Mouse (Mus musculus) ES-E14 (cell line): ENCODE results near the gene Appl1. TPM values are rescaled to one million over a fixed set of nuclear protein-coding genes. Genes with fewer than 3 reads are reported as not detected.
"Not testable (repeated sequence)": the region's sequence is repeated elsewhere in the genome, so short reads cannot be mapped to it uniquely, and the experiment has no call there.

Source experiments
- DNase-seq: peaks from one replicate; pipeline ENCODE4 v3.0.0-alpha.2; 2013; ENCODE audit warnings: low read depth, low spot score
- H3K27ac ChIP-seq: 2 replicates; pipeline ENCODE4 v1.5.1; 2012; ENCODE audit warnings: low read depth, mild to moderate bottlenecking, low read length, moderate library complexity, mixed read lengths; ENCODE audit not compliant: poor library complexity, insufficient read depth, severe bottlenecking
- H3K36me3 ChIP-seq: 2 replicates; pipeline ENCODE4 v1.6.1; 2012; ENCODE audit warnings: mild to moderate bottlenecking, low read length, moderate library complexity, mixed read lengths; ENCODE audit not compliant: control insufficient read depth, poor library complexity, insufficient read depth, severe bottlenecking
- H3K4me1 ChIP-seq, 2 experiments: fragments of 150-350 bp in 1 of 2; sonication (generic) in 1 of 2; 2 replicates each; pipeline ENCODE4 v1.6.1; 2012; ENCODE audit warnings: low read length in 2 of 2, mild to moderate bottlenecking in 1 of 2, mixed read lengths in 1 of 2; ENCODE audit not compliant: control insufficient read depth in 2 of 2, insufficient read depth in 2 of 2, poor library complexity in 1 of 2
- H3K4me3 ChIP-seq, 2 experiments: fragments of 150-350 bp in 1 of 2; sonication (generic) in 1 of 2; 2 replicates each; pipeline ENCODE4 v1.5.1; 2012; ENCODE audit warnings: low read length in 2 of 2, low read depth in 1 of 2, mild to moderate bottlenecking in 1 of 2, mixed read lengths in 1 of 2; ENCODE audit not compliant: insufficient read depth in 1 of 2, poor library complexity in 1 of 2, severe bottlenecking in 1 of 2
- H3K9ac ChIP-seq: 2 replicates; pipeline ENCODE4 v1.6.1; 2012; ENCODE audit warnings: low read depth, mild to moderate bottlenecking, low read length, mixed read lengths; ENCODE audit not compliant: poor library complexity, insufficient read depth, severe bottlenecking
- H3K9me3 ChIP-seq: fragments of 150-350 bp; sonication (generic); 2 replicates; pipeline ENCODE4 v1.6.1; 2012; ENCODE audit warnings: low read depth, mild to moderate bottlenecking, low read length; ENCODE audit not compliant: control insufficient read depth, insufficient read depth
- CHD2 ChIP-seq: IDR thresholded peaks from 2 replicates; pipeline ENCODE4 v1.6.1; 2014; ENCODE audit warnings: mild to moderate bottlenecking, low read depth, low read length, inconsistent platforms
- HCFC1 ChIP-seq: IDR thresholded peaks from 2 replicates; pipeline ENCODE4 v1.6.1; 2012; ENCODE audit warnings: low read length, inconsistent platforms, borderline replicate concordance; ENCODE audit not compliant: insufficient read depth
- MAFK ChIP-seq: IDR thresholded peaks from 2 replicates; pipeline ENCODE4 v1.6.1; 2014; ENCODE audit warnings: mild to moderate bottlenecking, low read depth, low read length, inconsistent platforms; ENCODE audit not compliant: insufficient read depth
- ZC3H11A ChIP-seq: IDR thresholded peaks from 2 replicates; pipeline ENCODE4 v1.6.1; 2012; ENCODE audit warnings: low read depth, mild to moderate bottlenecking, inconsistent platforms, low read length, borderline replicate concordance
- ZNF384 ChIP-seq: IDR thresholded peaks from 2 replicates; pipeline ENCODE4 v1.6.1; 2012; ENCODE audit warnings: low read depth, low read length, inconsistent platforms
- in situ Hi-C, 2 experiments: fragments of 600-800 bp; cut with MboI; formaldehyde crosslinking; loops; one replicate each; pipeline ENCODE4 v1.15.1; 2025; ENCODE audit warnings: low sequenced_read_pairs in 2 of 2, inconsistent platforms in 1 of 2; ENCODE audit not compliant: unreplicated experiment in 2 of 2
- total RNA-seq: library from RNA; depleted of rRNA; stranded (reverse); fragments of 300-350 nt; gene quantifications from 2 replicates; pipeline ENCODE4 v1.2.3, GENCODE M21; 2012

The Appl1 gene
- total RNA-seq, 1 experiment = 16.1 TPM

DNA sequence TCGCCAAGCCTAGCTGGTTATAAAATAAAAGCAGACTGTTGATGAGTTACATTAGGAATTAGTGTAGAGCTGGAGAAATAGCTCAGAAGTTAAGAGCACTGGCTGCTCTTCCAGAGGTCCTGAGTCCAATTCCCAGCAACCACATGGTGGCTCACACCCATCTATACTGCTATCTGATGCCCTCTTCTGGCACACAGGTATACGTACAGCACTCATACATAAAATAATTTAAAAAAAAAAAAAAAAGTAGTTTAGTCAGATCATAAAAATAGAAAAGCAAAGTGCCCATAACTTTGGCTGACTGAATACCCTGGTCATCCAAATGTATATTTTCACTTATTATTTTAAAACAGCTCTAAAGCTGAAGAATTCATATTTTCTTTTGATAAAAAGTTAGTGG, 2.1 kb upstream of the Appl1 start:
- 0 out of 4 replicates have a peak, but pooled peaks cover 0 to 4% of the 10 kb centered on the region in 2 experiments for H3K4me1 ChIP-seq
- no peak for TF ChIP-seq CHD2
- no peak for TF ChIP-seq HCFC1
- TF ChIP-seq ZNF384 = peak; percentile 90
- TF ChIP-seq MAFK = no peak
- no peak for TF ChIP-seq ZC3H11A
- no peaks in the 10 kb centered on the region for H3K36me3 ChIP-seq
- DNase-seq = no peak
- no peak overlapping the region for H3K27ac ChIP-seq
- no peak overlapping the region for H3K9ac ChIP-seq
- H3K9me3 ChIP-seq = no peaks in the 10 kb centered on the region
- in situ Hi-C loops = no loop called here
- no peak overlapping the region for H3K4me3 ChIP-seq

DNA sequence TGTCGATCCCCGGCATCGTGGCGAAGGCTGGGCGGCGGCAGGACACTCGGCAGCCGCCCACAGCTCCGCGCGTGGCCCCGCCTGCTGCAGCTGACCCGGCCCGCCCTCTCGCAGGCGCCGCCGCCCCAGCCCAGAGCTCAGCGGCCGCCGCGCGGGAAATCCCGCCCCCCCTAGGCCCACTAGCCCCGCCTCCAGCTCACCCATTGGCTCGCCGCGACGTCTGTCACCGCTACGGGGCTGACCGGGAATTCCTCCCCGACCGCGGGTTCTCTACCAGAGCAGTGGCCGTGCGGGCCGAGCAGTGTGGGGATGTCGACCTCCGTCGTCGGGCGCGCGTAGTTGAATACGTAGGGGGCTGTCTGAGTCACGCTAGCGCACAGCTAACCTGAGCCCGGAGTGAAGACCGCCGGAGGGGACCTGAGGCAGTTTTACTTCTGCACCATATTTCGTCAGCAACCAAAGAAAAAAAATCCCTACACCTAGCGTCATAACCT, 546 bp downstream of the Appl1 start:
- no peaks in the 10 kb centered on the region for H3K36me3 ChIP-seq
- H3K9ac ChIP-seq = peak overlapping the region; percentile 94
- peak overlapping the region; percentile 19; the same call in 1 of the 2 replicates for H3K27ac ChIP-seq
- in situ Hi-C loops = no loop called here
- DNase-seq = peak; percentile 84
- TF ChIP-seq ZC3H11A (no peak), MAFK (no peak), HCFC1 (peak; percentile 62; the same call in 1 of the 2 replicates), CHD2 (peak; percentile 53; the same call in 1 of the 2 replicates), ZNF384 (0 out of 2 replicates have a peak, but pooled peaks have one; percentile 46)
- peaks cover 0 to 4% of the 10 kb centered on the region in 2 experiments; a peak in 1 of 4 replicates for H3K4me1 ChIP-seq
- H3K9me3 ChIP-seq = no peaks in the 10 kb centered on the region
- H3K4me3 ChIP-seq = peak overlapping the region; percentile 79 to 90

DNA sequence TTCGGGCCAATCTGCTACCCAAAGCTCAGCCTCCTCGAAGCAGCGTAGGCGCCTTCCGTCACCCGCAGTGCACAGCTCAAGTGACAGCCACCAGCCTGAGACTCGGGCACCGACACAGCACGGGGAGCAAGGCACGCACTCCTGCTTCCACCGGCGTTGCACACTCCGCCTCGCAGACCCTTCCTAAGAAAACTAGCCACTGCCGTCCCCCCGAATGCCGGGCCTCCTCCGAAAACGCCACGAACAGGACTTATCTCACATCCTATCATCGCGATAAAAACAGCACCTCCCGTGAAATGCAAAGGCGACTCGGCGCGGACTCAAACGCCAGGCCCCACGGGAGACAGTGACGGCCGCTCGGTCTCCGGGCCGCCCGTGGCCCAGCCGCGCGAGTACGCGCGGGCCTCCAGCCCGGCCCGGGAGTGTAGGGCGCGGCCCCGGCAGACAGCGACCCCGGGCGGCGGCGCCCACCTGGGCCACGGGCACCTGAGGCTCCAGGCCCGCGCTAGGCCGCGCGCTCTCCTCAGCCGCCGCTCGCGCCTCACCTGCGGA, 1.1 kb downstream of the Appl1 start:
- no peaks in the 10 kb centered on the region for H3K36me3 ChIP-seq
- peak overlapping the region; percentile 79 to 90 for H3K4me3 ChIP-seq
- in situ Hi-C loops = no loop called here
- H3K9me3 ChIP-seq = no peaks in the 10 kb centered on the region
- no peak for DNase-seq
- peaks cover 0 to 9% of the 10 kb centered on the region in 2 experiments; a peak in 2 of 4 replicates for H3K4me1 ChIP-seq
- peak overlapping the region; percentile 94 for H3K9ac ChIP-seq
- TF ChIP-seq ZC3H11A (no peak), CHD2 (peak; percentile 83; the same call in 1 of the 2 replicates)
- peak overlapping the region; percentile 19; the same call in 1 of the 2 replicates for H3K27ac ChIP-seq

- no peaks in the 10 kb centered on the region for H3K9me3 ChIP-seq
- no peak overlapping the region for H3K9ac ChIP-seq
- H3K4me3 ChIP-seq = peak overlapping the region in 1 of 2 experiments; percentile 79; a peak in 2 of 4 replicates
- TF ChIP-seq MAFK (no peak), ZNF384 (no peak), HCFC1 (no peak), CHD2 (no peak), ZC3H11A (no peak)
- no peak for DNase-seq
- in situ Hi-C loops = no loop called here
- H3K27ac ChIP-seq = no peak overlapping the region
- H3K4me1 ChIP-seq = peaks cover 0 to 9% of the 10 kb centered on the region in 2 experiments; a peak in 2 of 4 replicates
- H3K36me3 ChIP-seq = no peaks in the 10 kb centered on the region
These were observed 1.9 kb downstream of the Appl1 start for GRCm38 (mm10) chr14:26969164-26969563.

DNA sequence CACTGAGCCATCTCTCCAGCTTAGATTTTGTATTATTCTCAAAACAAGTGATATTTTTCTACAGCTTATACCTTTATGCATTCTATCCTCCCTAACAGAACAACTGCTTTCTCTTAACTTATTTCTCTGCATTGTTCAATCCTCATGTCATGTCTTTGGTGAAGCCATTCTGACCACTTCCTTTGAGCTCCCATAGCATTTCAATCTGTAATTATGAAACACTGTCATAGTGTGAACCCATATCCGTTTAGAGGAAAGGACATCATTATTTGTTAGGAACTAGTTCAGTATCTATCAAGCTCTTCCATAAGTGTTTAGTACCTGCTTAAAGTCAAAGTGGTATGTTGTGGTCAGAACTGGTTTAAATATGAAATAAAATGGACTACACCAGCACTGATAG, 10.5 kb downstream of the Appl1 start:
- Histone ChIP-seq H3K36me3 (no peaks in the 10 kb centered on the region), H3K4me3 (no peak overlapping the region), H3K9me3 (no peaks in the 10 kb centered on the region), H3K27ac (no peak overlapping the region), H3K4me1 (peaks cover 0 to 5% of the 10 kb centered on the region in 2 experiments; a peak in 2 of 4 replicates), H3K9ac (no peak overlapping the region)
- no peak for DNase-seq
- in situ Hi-C loops = no loop called here
- no peak for TF ChIP-seq CHD2
- no peak for TF ChIP-seq ZC3H11A
- TF ChIP-seq MAFK = no peak
- no peak for TF ChIP-seq ZNF384
- no peak for TF ChIP-seq HCFC1

GRCm38 (mm10) chr14:26956139-26956538, 14.9 kb downstream of the Appl1 start:
- H3K9me3 ChIP-seq, DNase-seq, H3K27ac ChIP-seq, H3K4me3 ChIP-seq, H3K36me3 ChIP-seq, in situ Hi-C loops, H3K4me1 ChIP-seq, H3K9ac ChIP-seq: not testable (repeated sequence)
